Mouse (Mus musculus) heart, embryonic 10.5 days (tissue): ENCODE measurements around the gene Gdf1. TPM values are rescaled to one million over a fixed set of nuclear protein-coding genes. Genes with fewer than 3 reads are reported as not detected.

Experiments
- DNase-seq: peaks from one replicate; pipeline ENCODE4 v3.0.0-alpha.2; 2017; ENCODE audit warnings: low spot score
- H3K27ac ChIP-seq: fragments of 300-500 bp; sonication (generic); 2 replicates; pipeline ENCODE4 v1.5.1; 2016; ENCODE audit warnings: mild to moderate bottlenecking
- H3K27me3 ChIP-seq: fragments of 300-500 bp; sonication (generic); 2 replicates; pipeline ENCODE4 v1.6.1; 2016; ENCODE audit warnings: mild to moderate bottlenecking; ENCODE audit not compliant: poor library complexity, insufficient read depth, severe bottlenecking
- H3K36me3 ChIP-seq: fragments of 300-500 bp; sonication (generic); 2 replicates; pipeline ENCODE4 v1.6.1; 2016; ENCODE audit warnings: mild to moderate bottlenecking, moderate library complexity
- H3K4me1 ChIP-seq: fragments of 300-500 bp; sonication (generic); 2 replicates; pipeline ENCODE4 v1.6.1; 2016; ENCODE audit warnings: mild to moderate bottlenecking
- H3K4me3 ChIP-seq: fragments of 300-500 bp; sonication (generic); 2 replicates; pipeline ENCODE4 v1.5.1; 2016; ENCODE audit warnings: mild to moderate bottlenecking, moderate library complexity
- H3K9me3 ChIP-seq: fragments of 300-500 bp; sonication (generic); 2 replicates; pipeline ENCODE4 v1.6.1; 2016; ENCODE audit warnings: mild to moderate bottlenecking, moderate library complexity
- WGBS: fragments of 180-500 bp; shearing (Covaris S2); methylation state at CpG from one replicate; pipeline ENCODE4 v1.1.7; 2016; 5-methylcytosine and 5-hydroxymethylcytosine counted together
- polyA plus RNA-seq: library from polyadenylated mRNA; unstranded; fragments of >200 nt; fragmentation: Nextera tagmentation; extraction: Ambion mirVana; gene quantifications from 2 replicates; pipeline ENCODE4 v1.2.1, GENCODE M21; 2016

The Gdf1 gene
- polyA plus RNA-seq, 1 experiment from 2014 or later: 4.2 TPM

GRCm38 (mm10) chr8:70338931-70339330 lies 9.3 kb downstream of the Gdf1 start:
- no peaks in the 10 kb centered on the region for H3K27me3 ChIP-seq
- WGBS: 92% methylated on average over 7 of the region's 7 CpGs
- H3K36me3 ChIP-seq: peaks cover 99% of the 10 kb centered on the region
- H3K9me3 ChIP-seq: no peaks in the 10 kb centered on the region
- peaks cover 8% of the 10 kb centered on the region for H3K4me1 ChIP-seq
- no peak overlapping the region for H3K27ac ChIP-seq
- H3K4me3 ChIP-seq: no peak overlapping the region
- DNase-seq: no peak

GRCm38 (mm10) chr8:70340659-70341058 lies 11.0 kb downstream of the Gdf1 start:
- DNase-seq: no peak
- Histone ChIP-seq H3K4me1 (peaks cover 16% of the 10 kb centered on the region), H3K9me3 (no peaks in the 10 kb centered on the region), H3K27ac (no peak overlapping the region), H3K27me3 (no peaks in the 10 kb centered on the region), H3K36me3 (peaks cover 85% of the 10 kb centered on the region), H3K4me3 (no peak overlapping the region)
- 88% methylated on average over 7 of the region's 7 CpGs for WGBS

GRCm38 (mm10) chr8:70342007-70342406 lies 12.4 kb downstream of the Gdf1 start:
- Histone ChIP-seq H3K36me3 (peaks cover 83% of the 10 kb centered on the region), H3K9me3 (no peaks in the 10 kb centered on the region), H3K4me3 (no peak overlapping the region), H3K27ac (no peak overlapping the region), H3K4me1 (peaks cover 19% of the 10 kb centered on the region), H3K27me3 (no peaks in the 10 kb centered on the region)
- WGBS: 90% methylated on average over 14 of the region's 14 CpGs
- no peak for DNase-seq

GRCm38 (mm10) chr8:70343076-70343475 lies 13.5 kb downstream of the Gdf1 start:
- Histone ChIP-seq H3K36me3 (peaks cover 73% of the 10 kb centered on the region), H3K4me3 (no peak overlapping the region), H3K27ac (no peak overlapping the region), H3K4me1 (peaks cover 22% of the 10 kb centered on the region), H3K27me3 (no peaks in the 10 kb centered on the region), H3K9me3 (no peaks in the 10 kb centered on the region)
- no peak for DNase-seq
- 93% methylated on average over 7 of the region's 7 CpGs for WGBS

- Histone ChIP-seq H3K9me3 (no peaks in the 10 kb centered on the region), H3K27me3 (no peaks in the 10 kb centered on the region), H3K36me3 (peaks cover 73% of the 10 kb centered on the region), H3K4me1 (peaks cover 28% of the 10 kb centered on the region), H3K4me3 (no peak overlapping the region), H3K27ac (no peak overlapping the region)
- WGBS: 61% methylated on average over 6 of the region's 6 CpGs
- no peak for DNase-seq
Measured at GRCm38 (mm10) chr8:70343696-70344095, 14.1 kb downstream of the Gdf1 start.

- Histone ChIP-seq H3K27me3 (no peaks in the 10 kb centered on the region), H3K27ac (no peak overlapping the region), H3K4me1 (peaks cover 34% of the 10 kb centered on the region), H3K9me3 (no peaks in the 10 kb centered on the region), H3K36me3 (peaks cover 73% of the 10 kb centered on the region), H3K4me3 (no peak overlapping the region)
- no peak for DNase-seq
- WGBS: 87% methylated on average over 2 of the region's 2 CpGs
Measured at GRCm38 (mm10) chr8:70344279-70344678, 14.7 kb downstream of the Gdf1 start.

- no peak overlapping the region for H3K27ac ChIP-seq
- H3K36me3 ChIP-seq: peaks cover 58% of the 10 kb centered on the region
- peaks cover 59% of the 10 kb centered on the region for H3K4me1 ChIP-seq
- H3K4me3 ChIP-seq: no peak overlapping the region
- 86% methylated on average over 4 of the region's 4 CpGs for WGBS
- no peaks in the 10 kb centered on the region for H3K27me3 ChIP-seq
- no peaks in the 10 kb centered on the region for H3K9me3 ChIP-seq
- DNase-seq: no peak
Measured at GRCm38 (mm10) chr8:70347443-70347842, 17.8 kb downstream of the Gdf1 start.

GRCm38 (mm10) chr8:70347860-70348420 lies 18.3 kb downstream of the Gdf1 start:
- WGBS: 77% methylated on average over 1 of the region's 1 CpGs
- DNase-seq: no peak
- H3K36me3 ChIP-seq: peaks cover 54% of the 10 kb centered on the region

GRCm38 (mm10) chr8:70351035-70351999 lies 21.7 kb downstream of the Gdf1 start:
- Histone ChIP-seq H3K27me3 (no peaks in the 10 kb centered on the region), H3K4me3 (peak overlapping the region; percentile 98), H3K27ac (peak overlapping the region; percentile 97; the same call in 1 of the 2 replicates), H3K4me1 (peaks cover 63% of the 10 kb centered on the region), H3K36me3 (peaks cover 34% of the 10 kb centered on the region), H3K9me3 (no peaks in the 10 kb centered on the region)
- 60% methylated on average over 15 of the region's 15 CpGs for WGBS
- no peak for DNase-seq

More at GRCm38 (mm10) chr8:70347860-70348420, 18.3 kb downstream of the Gdf1 start:
- H3K9me3 ChIP-seq: no peaks in the 10 kb centered on the region
- H3K4me1 ChIP-seq: peaks cover 62% of the 10 kb centered on the region
- no peak overlapping the region for H3K27ac ChIP-seq
- H3K27me3 ChIP-seq: no peaks in the 10 kb centered on the region
- H3K4me3 ChIP-seq: 0 out of 2 replicates have a peak overlapping the region, but pooled peaks have one; percentile 2

- DNase-seq: no peak
- H3K27me3 ChIP-seq: no peaks in the 10 kb centered on the region
- H3K27ac ChIP-seq: peak overlapping the region; percentile 97
- H3K4me1 ChIP-seq: peaks cover 60% of the 10 kb centered on the region
- H3K4me3 ChIP-seq: peak overlapping the region; percentile 98
- no peaks in the 10 kb centered on the region for H3K9me3 ChIP-seq
- peaks cover 29% of the 10 kb centered on the region for H3K36me3 ChIP-seq
- whole genome bisulfite sequencing: 29% methylated on average over 3 of the region's 3 CpGs
Measured at GRCm38 (mm10) chr8:70352000-70352384, 22.4 kb downstream of the Gdf1 start.

GRCm38 (mm10) chr8:70352657-70353151 lies 23.1 kb downstream of the Gdf1 start:
- Histone ChIP-seq H3K27me3 (peaks cover 3% of the 10 kb centered on the region; the same call in 1 of the 2 replicates), H3K9me3 (no peaks in the 10 kb centered on the region), H3K4me3 (peak overlapping the region; percentile 98), H3K27ac (peak overlapping the region; percentile 97), H3K36me3 (peaks cover 29% of the 10 kb centered on the region), H3K4me1 (peaks cover 60% of the 10 kb centered on the region)
- DNase-seq: no peak
- under 1% methylated on average over 64 of the region's 64 CpGs for WGBS

- DNase-seq: peak; percentile 99
- Histone ChIP-seq H3K36me3 (peaks cover 26% of the 10 kb centered on the region), H3K9me3 (no peaks in the 10 kb centered on the region), H3K27ac (peak within 1 kb of the TSS; percentile 97), H3K27me3 (peaks cover 6% of the 10 kb centered on the region; the same call in 1 of the 2 replicates), H3K4me1 (peaks cover 55% of the 10 kb centered on the region), H3K4me3 (peak within 1 kb of the TSS; percentile 98)
- 1% methylated on average over 60 of the region's 69 CpGs for WGBS
Measured at GRCm38 (mm10) chr8:70353194-70353817, 23.7 kb downstream of the Gdf1 start, which contains the start of gene Upf1. Gene Upf1 (minus strand): TSS chr8:70353278.
